Mouse (Mus musculus) hindbrain, embryonic 11.5 days (tissue): ENCODE measurements around the gene Prune2. TPM values are rescaled to one million over a fixed set of nuclear protein-coding genes. Genes with fewer than 3 reads are reported as not detected.

ENCODE experiments used
- ATAC-seq: fragments of 200-750 bp; cut with Nextera tagmentation; 2 replicates; pipeline ENCODE4 v1.8.0; 2017; ENCODE audit warnings: mild to moderate bottlenecking, moderate TSS enrichment, moderate library complexity; ENCODE audit not compliant: low FRiP score
- DNase-seq: peaks from one replicate; pipeline ENCODE4 v3.0.0-alpha.2; 2015; ENCODE audit warnings: low spot score
- H3K27ac ChIP-seq: fragments of 300-500 bp; sonication (generic); 2 replicates; pipeline ENCODE4 v1.5.1; 2014; ENCODE audit warnings: mild to moderate bottlenecking, low read depth, low read length
- H3K27me3 ChIP-seq: fragments of 300-500 bp; sonication (generic); 2 replicates; pipeline ENCODE4 v1.6.1; 2014; ENCODE audit warnings: mild to moderate bottlenecking, low read length, moderate library complexity, mixed read lengths; ENCODE audit not compliant: control insufficient read depth, insufficient read depth
- H3K36me3 ChIP-seq: fragments of 300-500 bp; sonication (generic); 2 replicates; pipeline ENCODE4 v1.6.1; 2014; ENCODE audit warnings: mild to moderate bottlenecking, low read length, moderate library complexity, mixed read lengths; ENCODE audit not compliant: control insufficient read depth, insufficient read depth
- H3K4me1 ChIP-seq: fragments of 300-500 bp; sonication (generic); replicated peaks from 2 replicates; pipeline ENCODE4 v1.6.1; 2014; ENCODE audit warnings: low read length, mixed read lengths; ENCODE audit not compliant: control insufficient read depth, insufficient read depth
- H3K4me2 ChIP-seq: fragments of 300-500 bp; sonication (generic); replicated peaks from 2 replicates; pipeline ENCODE4 v1.6.1; 2014; ENCODE audit warnings: mild to moderate bottlenecking, low read depth, low read length
- H3K4me3 ChIP-seq: fragments of 300-500 bp; sonication (generic); 2 replicates; pipeline ENCODE4 v1.5.1; 2014; ENCODE audit warnings: low read depth, low read length
- H3K9ac ChIP-seq: fragments of 300-500 bp; sonication (generic); 2 replicates; pipeline ENCODE4 v1.6.1; 2014; ENCODE audit warnings: low read depth, low read length
- H3K9me3 ChIP-seq: fragments of 300-500 bp; sonication (generic); 2 replicates; pipeline ENCODE4 v1.6.1; 2016; ENCODE audit warnings: low read length; ENCODE audit not compliant: control insufficient read depth
- WGBS: fragments of 180-500 bp; shearing (Covaris S2); extraction: QIAGEN DNeasy Blood & Tissue Kit; methylation state at CpG from one replicate; pipeline ENCODE4 v1.1.7; 2014; 5-methylcytosine and 5-hydroxymethylcytosine counted together
- polyA plus RNA-seq: library from polyadenylated mRNA; unstranded; fragments of >200 nt; fragmentation: Nextera tagmentation; extraction: Ambion mirVana; gene quantifications from 2 replicates; pipeline ENCODE4 v1.2.1, GENCODE M21; 2014

Prune2 gene
- polyA plus RNA-seq, 1 experiment from 2014 or later, result 2.9 TPM

DNA sequence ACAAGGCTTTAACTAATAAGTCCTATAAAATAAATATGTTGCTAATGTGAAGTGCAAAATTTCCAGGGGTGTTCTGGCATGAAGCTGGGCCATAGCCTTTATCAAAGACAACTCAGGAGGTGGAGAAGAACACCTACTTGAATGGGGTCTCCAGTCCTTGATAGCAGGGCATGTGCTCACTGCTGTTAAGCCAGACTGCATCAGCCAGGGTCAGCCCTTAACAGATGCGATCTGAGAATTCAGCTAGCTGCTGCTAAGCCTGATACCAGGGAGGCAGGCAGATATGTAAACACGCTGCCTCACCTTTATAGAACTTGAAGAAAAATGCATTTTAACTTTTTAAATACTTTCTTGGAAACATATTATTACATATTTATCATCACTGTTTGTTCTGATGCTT, 57.2 kb downstream of the Prune2 start:
- H3K4me2 ChIP-seq, result no peak overlapping the region
- no peak overlapping the region for H3K4me3 ChIP-seq
- no peaks in the 10 kb centered on the region for H3K4me1 ChIP-seq
- H3K36me3 ChIP-seq, result no peaks in the 10 kb centered on the region
- H3K9me3 ChIP-seq, result no peaks in the 10 kb centered on the region
- no peaks in the 10 kb centered on the region for H3K27me3 ChIP-seq
- DNase-seq, result no peak
- H3K27ac ChIP-seq, result no peak overlapping the region
- ATAC-seq, result no peak
- no peak overlapping the region for H3K9ac ChIP-seq
- WGBS, result 72% methylated on average over 2 of the region's 2 CpGs

- no peaks in the 10 kb centered on the region for H3K36me3 ChIP-seq
- H3K4me1 ChIP-seq, result no peaks in the 10 kb centered on the region
- 82% methylated on average over 10 of the region's 10 CpGs for WGBS
- no peaks in the 10 kb centered on the region for H3K9me3 ChIP-seq
- no peak overlapping the region for H3K27ac ChIP-seq
- H3K4me3 ChIP-seq, result no peak overlapping the region
- no peak overlapping the region for H3K9ac ChIP-seq
- no peak overlapping the region for H3K4me2 ChIP-seq
- DNase-seq, result no peak
- no peak for ATAC-seq
- no peaks in the 10 kb centered on the region for H3K27me3 ChIP-seq
These were observed 58.6 kb downstream of the Prune2 start for GRCm38 (mm10) chr19:17014337-17015124.

DNA sequence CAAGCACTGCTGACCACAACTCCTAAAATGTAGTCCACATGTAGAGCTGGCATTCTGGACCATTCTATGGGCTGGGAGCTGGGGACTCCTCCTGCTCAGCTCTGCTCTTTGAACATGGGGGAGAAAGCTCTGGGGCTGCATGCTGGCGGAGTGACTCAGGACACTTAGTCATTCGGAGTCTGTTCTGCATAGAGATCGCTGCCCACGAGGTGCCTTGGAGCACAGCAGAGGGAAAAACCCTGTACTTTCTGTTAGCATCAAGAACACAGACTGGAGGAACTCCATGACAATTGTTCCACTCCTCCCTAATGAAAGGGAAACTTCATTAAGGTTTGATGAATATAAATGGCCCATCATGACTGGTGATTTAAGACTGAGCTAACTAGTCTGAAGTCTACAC, 68.8 kb downstream of the Prune2 start:
- Histone ChIP-seq H3K4me3 (no peak overlapping the region), H3K9me3 (no peaks in the 10 kb centered on the region), H3K27ac (no peak overlapping the region), H3K4me1 (no peaks in the 10 kb centered on the region), H3K9ac (no peak overlapping the region), H3K27me3 (no peaks in the 10 kb centered on the region), H3K36me3 (no peaks in the 10 kb centered on the region), H3K4me2 (no peak overlapping the region)
- WGBS, result 89% methylated on average over 4 of the region's 4 CpGs
- ATAC-seq (no peak), DNase-seq (no peak)

GRCm38 (mm10) chr19:17030276-17030675, 74.4 kb downstream of the Prune2 start:
- no peak for ATAC-seq
- peak; percentile 81 for DNase-seq
- H3K27me3 ChIP-seq, result no peaks in the 10 kb centered on the region
- H3K4me2 ChIP-seq, result no peak overlapping the region
- H3K9ac ChIP-seq, result no peak overlapping the region
- H3K4me3 ChIP-seq, result no peak overlapping the region
- H3K4me1 ChIP-seq, result no peaks in the 10 kb centered on the region
- H3K27ac ChIP-seq, result no peak overlapping the region
- H3K9me3 ChIP-seq, result no peaks in the 10 kb centered on the region
- no peaks in the 10 kb centered on the region for H3K36me3 ChIP-seq
- 12% methylated on average over 3 of the region's 3 CpGs for WGBS

DNA sequence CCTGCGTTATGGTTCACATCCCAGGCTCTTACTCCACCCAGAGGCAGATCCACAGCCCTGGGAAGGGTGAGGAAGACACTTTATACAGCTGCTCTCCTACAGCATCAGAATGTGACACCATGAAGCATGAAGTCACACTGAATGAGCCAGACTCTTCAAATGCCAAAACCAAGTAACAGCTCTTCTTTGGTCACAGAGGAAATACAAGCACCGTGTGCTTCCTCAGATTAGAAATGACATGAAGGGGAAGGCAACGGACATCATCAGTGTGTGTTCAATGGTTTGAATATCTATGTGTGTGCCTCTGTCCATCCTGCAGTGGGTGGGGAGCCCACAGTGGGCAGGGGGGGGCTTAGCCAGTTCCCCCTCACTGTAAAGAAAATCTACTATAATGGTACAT, 76.4 kb downstream of the Prune2 start:
- DNase-seq, result no peak
- H3K4me2 ChIP-seq, result no peak overlapping the region
- no peaks in the 10 kb centered on the region for H3K27me3 ChIP-seq
- no peak overlapping the region for H3K4me3 ChIP-seq
- no peak overlapping the region for H3K27ac ChIP-seq
- WGBS, result 79% methylated on average over 3 of the region's 3 CpGs
- H3K4me1 ChIP-seq, result no peaks in the 10 kb centered on the region
- no peaks in the 10 kb centered on the region for H3K36me3 ChIP-seq
- no peaks in the 10 kb centered on the region for H3K9me3 ChIP-seq
- H3K9ac ChIP-seq, result no peak overlapping the region
- ATAC-seq, result no peak

GRCm38 (mm10) chr19:17046961-17047360, 91.0 kb downstream of the Prune2 start:
- Histone ChIP-seq H3K4me3 (no peak overlapping the region), H3K9me3 (no peaks in the 10 kb centered on the region), H3K4me2 (no peak overlapping the region), H3K9ac (no peak overlapping the region), H3K36me3 (no peaks in the 10 kb centered on the region), H3K27me3 (no peaks in the 10 kb centered on the region), H3K27ac (no peak overlapping the region), H3K4me1 (no peaks in the 10 kb centered on the region)
- DNase-seq, result no peak
- WGBS, result 79% methylated on average over 4 of the region's 4 CpGs
- no peak for ATAC-seq

DNA sequence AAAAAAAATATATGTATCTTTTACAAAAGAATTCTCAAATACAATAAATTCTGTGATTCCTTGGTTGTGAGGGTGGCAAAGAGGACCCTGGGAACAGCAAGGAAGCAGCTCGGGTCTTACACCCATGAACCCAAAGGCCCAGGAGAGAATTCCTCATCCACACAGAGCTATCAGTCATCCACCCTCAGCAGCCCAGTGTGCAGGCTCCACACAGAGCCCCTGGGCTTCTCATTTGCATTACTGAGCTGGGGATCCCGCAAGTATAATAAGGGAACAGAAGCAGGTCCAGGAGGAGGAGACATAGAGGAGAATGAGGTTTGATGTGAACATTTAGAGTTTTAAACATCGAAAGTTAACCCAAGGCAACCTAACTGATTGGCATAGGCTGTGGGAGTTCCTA, 100.0 kb downstream of the Prune2 start:
- Histone ChIP-seq H3K36me3 (no peaks in the 10 kb centered on the region), H3K4me1 (no peaks in the 10 kb centered on the region), H3K4me2 (no peak overlapping the region), H3K4me3 (no peak overlapping the region), H3K9me3 (no peaks in the 10 kb centered on the region), H3K27me3 (no peaks in the 10 kb centered on the region), H3K27ac (no peak overlapping the region), H3K9ac (no peak overlapping the region)
- WGBS, result 16% methylated on average over 3 of the region's 3 CpGs
- DNase-seq (peak; percentile 6), ATAC-seq (peak; percentile 59; the same call in 1 of the 2 replicates)

GRCm38 (mm10) chr19:17060106-17060505, 104.2 kb downstream of the Prune2 start:
- Histone ChIP-seq H3K27me3 (no peaks in the 10 kb centered on the region), H3K9ac (no peak overlapping the region), H3K9me3 (no peaks in the 10 kb centered on the region), H3K4me2 (no peak overlapping the region), H3K36me3 (no peaks in the 10 kb centered on the region), H3K27ac (no peak overlapping the region), H3K4me3 (no peak overlapping the region), H3K4me1 (no peaks in the 10 kb centered on the region)
- no peak for DNase-seq
- no peak for ATAC-seq
- WGBS, result 90% methylated on average over 5 of the region's 5 CpGs

DNA sequence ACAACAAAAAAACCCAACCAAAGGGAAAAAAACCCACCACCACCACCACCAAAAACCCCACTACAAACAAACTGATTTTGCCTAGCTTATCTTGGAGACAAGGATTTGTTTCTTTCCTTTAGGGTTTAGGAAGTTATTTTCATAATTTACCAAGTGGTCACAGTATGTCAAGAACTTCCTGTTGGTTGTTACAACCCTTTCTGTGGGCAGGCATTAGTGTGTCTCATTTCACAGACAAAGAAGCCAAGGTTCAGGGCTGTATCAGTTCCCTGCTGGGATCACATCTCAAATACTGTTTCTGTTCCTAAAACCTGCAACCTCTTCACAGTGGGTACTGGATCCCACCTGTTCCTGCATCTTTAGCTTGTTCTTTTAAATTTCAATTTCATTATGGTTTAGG, 108.5 kb downstream of the Prune2 start:
- DNase-seq, result no peak
- Histone ChIP-seq H3K9ac (no peak overlapping the region), H3K27ac (no peak overlapping the region), H3K9me3 (no peaks in the 10 kb centered on the region), H3K27me3 (no peaks in the 10 kb centered on the region), H3K4me1 (no peaks in the 10 kb centered on the region), H3K4me3 (no peak overlapping the region), H3K4me2 (no peak overlapping the region), H3K36me3 (no peaks in the 10 kb centered on the region)
- ATAC-seq, result no peak
